Mouse (Mus musculus): ENCODE results near the gene Klk1. TPM values are rescaled to one million over a fixed set of nuclear protein-coding genes. Genes with fewer than 3 reads are reported as not detected.

Gene Klk1
- total RNA-seq, 4 experiments from 2014 or later = 0.78 to 1.2 (median 0.89) TPM; not detected in 1

DNA sequence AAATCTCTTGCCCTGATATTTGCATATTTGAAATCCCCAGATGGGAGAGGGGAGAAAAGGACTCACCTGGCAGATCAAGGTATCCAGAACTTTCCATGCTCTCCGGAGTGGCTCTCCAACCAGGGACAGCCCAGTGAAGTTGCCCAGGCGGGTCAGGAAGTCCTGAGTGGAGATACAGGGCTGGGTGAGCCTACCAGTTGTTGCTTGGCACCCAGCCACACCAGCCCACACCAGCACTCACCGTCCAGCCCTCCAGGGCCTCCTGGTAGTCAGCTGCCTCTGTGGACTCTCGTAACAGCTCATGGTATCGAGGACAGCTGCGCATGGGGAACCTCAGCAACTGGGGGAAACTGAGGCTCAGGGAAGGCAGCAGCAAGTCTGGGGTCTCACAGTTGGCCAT lies 29.8 kb downstream of the Klk1 start:
- DNase-seq = no peak

DNA sequence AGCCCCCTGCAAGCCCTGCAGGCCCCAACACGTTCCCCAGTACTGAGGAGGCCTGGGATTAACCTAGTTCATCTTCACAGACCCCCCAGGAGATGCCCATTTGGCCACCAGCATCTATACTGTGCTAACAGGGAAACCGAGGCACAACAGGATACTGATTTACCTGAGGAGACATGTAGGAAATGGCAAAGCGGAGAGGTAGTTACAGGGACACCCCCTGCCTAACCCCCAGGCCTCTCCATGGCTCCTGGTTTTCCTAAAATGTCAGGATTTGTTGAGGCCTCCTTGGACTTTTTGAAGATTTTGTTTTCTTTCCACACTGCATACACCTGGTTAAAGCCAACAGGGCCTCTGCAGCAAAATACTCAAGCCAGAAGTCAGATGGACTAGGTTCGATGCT lies 32.1 kb downstream of the Klk1 start, which contains the start of gene Acp4:
Gene Acp4 (minus strand): TSS at position 101 of the 400 bp plus-strand sequence.
- DNase-seq = no peak

DNA sequence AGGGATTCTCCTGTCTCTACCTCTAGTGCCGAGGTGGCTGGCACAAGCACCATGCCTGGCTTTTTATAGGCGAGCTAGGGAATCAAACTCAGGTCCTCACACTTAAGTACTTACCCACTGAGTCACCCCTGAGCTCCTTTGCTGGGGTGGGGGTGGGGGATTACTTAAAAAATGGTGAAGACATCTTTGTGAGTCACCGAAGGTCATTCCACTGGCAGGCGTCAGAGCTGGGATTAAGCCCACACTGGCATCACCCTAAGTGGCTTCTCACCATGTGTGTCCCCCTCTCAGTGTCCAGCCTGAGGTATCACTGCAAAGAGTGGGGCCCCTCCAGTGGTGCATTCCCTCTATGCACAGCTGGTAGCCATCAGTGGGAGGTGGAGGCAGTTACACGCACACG lies 35.2 kb downstream of the Klk1 start:
- DNase-seq = no peak

DNA sequence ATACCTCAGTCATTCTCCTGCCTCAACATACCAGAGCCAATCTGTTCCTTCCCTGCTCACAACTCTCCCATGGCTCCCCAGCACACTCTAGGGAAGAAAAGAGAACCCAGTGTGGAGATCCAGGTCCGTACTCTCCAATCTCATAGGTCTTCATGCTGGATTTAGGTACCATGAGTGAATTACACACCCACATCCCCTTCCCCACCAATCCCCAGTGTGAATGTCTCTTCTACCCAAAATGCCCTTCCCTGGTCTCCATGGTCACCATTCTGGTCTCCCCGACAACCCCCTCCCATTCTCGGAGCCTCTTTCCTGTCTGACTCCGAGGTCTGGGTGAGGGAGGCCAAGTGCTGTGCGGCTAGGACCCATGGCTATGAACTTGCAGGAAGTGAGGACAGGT lies 36.0 kb downstream of the Klk1 start, which contains the start of gene Gm15517:
Gene Gm15517 (plus strand): TSS at position 301 of the 400 bp plus-strand sequence.
- no peak for DNase-seq

DNA sequence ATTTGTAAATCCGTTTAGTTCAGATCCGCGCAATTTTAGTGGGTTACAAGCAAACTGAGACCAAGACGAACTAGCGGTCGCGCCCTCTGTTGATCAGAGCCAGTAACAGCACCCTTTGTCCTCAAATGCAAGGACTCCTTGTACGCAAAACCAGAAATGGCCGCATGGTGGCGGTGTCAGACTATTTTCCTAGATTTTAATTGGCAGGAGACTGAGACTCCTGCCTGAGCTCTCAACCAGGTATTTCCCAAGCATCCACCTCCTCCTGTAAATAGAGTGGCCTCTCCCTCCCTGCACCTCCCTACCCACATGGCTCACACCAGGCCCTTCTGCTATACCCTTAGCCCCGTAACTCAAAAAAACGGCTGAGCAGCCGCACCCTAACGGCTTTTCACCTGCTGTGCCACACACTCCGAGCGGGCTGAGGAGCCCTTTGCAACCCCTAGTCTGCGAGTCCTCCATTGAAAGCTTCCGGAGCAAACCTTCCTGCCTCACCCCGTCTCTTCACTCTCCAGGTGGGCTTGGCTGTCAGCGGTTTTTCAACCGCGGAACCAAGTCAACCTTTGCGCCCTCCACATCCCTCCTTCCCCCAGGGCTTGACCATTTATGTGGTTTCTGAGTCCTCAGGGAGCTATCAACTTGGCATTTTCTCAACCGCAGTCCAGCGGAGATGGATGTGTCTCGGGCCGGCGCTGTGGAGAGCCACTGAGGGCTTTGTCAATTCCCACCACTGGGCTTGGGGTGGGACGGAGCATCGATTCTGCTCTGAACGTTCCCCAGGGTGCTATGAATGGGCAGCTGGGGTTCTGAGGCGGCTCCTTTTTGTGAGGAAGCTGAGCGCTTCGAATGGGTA lies 37.9 kb downstream of the Klk1 start:
- DNase-seq = peak; percentile 82

DNA sequence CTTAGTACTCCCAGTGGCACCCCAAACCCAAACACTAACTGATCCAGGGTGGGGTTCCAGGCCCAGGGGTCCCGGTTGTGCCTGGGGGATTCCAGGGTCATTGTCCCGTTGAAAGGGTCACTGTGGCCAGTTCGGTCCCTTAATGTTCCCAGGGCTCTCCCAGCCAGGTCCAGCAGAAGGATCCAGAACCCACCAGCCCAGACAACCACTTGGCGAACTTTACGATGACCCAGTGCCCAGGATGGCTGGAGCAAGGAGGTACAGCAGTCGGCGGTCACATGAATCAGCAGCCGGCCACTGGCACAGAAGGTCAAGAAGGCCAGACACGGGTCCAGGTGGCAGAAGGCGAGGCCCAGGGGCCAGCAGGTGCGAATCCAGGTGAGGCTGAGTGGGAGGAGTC lies 43.0 kb downstream of the Klk1 start:
- no peak for DNase-seq

DNA sequence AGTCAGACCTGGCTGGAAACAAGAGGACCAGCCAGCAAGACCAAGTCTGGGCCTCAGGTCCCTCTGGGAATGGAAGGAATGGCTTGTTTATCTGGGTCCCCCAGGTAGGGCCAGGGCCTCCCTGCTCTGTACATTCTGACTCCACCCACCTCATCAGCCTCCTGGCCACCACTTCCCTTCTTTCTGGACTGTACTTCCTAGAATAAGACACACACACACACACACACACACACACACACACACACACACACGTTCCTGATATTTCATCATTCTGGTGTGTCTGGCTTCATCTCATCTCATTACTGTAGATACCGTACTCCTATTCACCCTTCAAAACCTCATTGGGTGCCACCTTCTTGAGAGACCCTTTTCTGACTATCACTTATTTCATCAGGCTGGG lies 44.2 kb downstream of the Klk1 start:
- DNase-seq = no peak

DNA sequence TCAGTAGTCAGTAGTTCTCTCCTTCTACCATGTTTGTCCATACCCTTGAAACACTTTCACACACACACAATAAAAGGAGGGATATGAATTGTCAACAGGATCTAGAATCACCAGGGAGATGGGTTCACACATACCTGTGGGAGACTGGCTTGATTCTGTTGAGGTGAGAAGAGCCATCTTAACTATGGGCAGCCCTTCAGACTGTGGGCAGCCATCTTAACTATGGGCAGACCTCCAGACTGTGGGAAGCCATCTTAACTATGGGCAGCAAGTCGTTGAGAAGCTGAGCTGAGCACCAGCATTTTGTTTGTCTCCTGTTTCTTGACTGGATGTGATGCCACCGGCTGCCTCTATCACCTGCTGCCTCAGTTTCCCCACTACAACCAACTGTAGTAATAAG lies 46.1 kb downstream of the Klk1 start:
- DNase-seq = no peak

DNA sequence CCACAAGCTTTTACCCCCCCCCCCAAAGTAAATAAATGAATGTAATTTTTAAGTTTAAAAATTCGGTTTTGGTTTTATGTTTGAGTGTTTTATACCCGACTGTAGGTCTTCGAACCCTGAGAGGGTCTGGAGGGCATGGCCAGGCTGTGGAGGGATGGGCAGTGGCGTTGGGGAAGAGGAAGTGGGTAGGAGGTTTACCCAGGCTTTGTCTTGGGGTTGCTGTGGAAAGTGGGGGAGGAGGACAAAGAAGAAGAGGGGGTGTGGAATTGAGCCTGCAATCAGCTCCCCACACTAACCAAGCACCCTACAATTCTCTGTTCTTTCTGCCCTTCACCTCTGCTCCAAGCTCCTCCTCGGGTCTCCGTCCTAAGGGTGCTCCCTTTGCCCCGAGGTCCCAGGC lies 47.4 kb downstream of the Klk1 start:
- no peak for DNase-seq

DNA sequence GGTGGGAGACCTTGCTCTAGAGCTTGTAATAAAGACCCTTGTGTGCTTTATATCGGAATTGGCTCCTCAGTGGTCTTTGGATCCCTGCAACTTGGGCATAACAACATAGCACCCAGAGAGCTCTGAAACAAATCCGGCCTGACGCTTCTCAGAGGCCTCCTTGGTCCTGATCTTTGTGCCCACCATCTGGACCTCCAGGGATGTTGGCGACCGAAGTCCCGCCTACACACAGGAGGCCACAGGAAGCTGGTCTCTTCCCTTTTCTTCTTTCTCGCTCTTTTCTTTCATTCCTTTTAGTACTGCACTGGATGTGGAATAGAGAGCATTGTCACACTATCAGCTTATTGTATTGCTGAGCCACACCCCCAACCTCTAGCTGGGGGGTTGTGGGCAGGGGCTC lies 48.3 kb downstream of the Klk1 start:
- DNase-seq = no peak

DNA sequence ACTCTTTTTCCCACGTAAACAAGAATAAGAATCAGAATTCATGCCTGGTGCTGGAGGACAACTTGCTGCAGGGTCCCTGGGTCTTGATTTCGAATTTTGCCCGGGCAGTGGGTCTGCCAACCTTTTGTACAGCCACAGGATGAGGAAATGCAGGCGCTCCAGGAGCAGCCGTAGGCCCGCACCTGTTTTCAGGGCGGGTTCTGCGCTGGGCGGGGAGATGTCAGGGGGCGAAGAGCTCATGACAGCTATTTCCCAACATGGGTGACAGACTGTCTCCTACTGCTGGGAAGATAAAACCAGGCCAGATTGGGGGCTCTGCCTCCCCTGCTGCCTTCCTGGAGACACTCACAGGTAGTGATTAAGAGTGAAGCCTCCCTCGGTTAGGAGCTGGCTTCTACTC lies 48.9 kb downstream of the Klk1 start:
- DNase-seq = no peak

DNA sequence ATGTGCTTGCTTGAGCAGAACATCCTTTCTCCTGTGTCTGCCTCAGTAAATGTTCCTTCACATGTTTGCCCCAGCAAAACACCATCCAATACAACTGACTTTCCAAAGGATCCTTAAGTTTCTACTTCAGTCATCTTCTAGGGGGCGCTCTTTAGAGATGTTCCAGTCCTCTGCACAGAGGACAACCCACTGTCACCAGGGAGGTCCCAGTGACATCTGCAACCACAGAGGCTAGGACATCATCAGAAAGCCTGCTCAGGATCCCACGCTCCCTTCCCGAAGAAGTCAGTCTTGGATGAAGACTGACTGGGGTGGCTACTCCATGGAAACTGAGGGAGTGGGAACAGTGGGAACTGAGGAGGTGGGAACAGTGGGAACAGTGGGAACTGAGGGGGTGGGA lies 50.4 kb downstream of the Klk1 start:
- DNase-seq = no peak

DNA sequence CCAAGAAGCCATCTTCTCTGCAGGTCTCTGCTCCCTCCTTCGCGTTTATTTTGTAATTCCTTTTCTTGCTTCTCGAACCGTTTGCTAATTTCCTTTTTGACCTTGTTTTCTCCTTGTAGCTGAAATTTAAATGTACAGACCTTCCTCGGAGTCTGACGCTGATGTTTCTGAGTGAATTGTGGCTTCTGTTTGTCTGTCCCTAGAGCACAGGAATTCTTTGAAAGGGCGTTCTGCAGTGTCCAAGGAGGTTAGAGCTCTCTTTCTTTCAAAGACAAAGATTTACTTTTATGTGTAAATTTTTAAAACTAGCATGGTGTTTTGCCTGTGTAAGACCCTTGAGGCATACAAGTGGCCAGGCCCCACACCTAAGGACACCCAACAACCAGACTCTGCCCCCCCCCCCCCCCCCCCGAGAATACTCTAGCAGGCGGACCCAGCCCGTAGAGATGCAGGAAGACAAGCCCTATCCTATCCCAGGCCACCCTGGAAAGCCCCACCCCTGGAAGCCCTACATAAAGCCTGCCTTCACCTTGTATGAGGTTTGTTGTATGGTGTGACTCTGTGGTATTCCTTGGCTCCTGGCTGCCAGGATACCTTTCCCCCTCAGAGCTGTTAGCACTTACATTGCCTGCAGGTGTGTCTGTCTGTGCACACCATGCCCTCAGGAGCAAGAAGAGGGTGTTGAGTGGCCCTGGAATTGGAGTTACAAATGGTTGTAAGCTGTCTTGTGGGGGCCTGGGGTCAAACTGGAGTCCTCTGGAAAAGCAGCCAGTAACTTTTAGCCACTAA lies 51.5 kb downstream of the Klk1 start:
- no peak for DNase-seq

DNA sequence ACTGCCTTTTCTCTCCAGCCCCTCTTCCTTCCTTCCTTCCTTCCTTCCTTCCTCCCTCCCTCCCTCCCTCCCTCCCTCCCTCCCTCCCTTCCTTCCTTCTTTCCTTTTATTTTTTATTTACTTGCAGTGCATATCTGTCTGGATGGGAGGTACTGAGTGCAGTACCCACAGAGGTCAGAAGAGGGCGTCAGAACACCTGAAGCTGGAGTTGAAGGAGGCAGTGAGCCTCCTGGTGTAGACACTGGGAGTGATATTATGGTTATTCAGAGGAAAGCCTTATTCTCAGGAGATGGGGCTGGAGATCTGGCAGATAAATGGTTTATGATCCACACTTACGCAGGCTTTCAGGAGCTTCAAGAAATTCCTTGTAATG lies 52.1 kb downstream of the Klk1 start:
- no peak for DNase-seq

Other genes starting within 250 kb of the Klk1 start
- under 1 TPM in 1 of 4 experiments, not detected in 3; 0.35 TPM for gene Klk1b9, start 249.3 kb upstream of the Klk1 start, total RNA-seq (2022)
- gene Klk1b11, start 229.5 kb upstream of the Klk1 start, total RNA-seq (2022) = not detected
- gene Klk1b26, start 213.2 kb upstream of the Klk1 start, total RNA-seq (2022) = not detected
- not detected for gene Klk1b27, start 173.1 kb upstream of the Klk1 start, total RNA-seq (2022)
- gene Klk1b21, start 123.0 kb upstream of the Klk1 start, total RNA-seq (2022) = 1 to 10 TPM in 1 of 4 experiments, not detected in 3; 1.1 TPM
- not detected for gene Klk1b22, start 112.7 kb upstream of the Klk1 start, total RNA-seq (2022)
- not detected for gene Klk1b16, start 88.6 kb upstream of the Klk1 start, total RNA-seq (2022)
- gene Klk1b24, start 37.1 kb upstream of the Klk1 start, total RNA-seq (2022) = under 1 TPM in 2 of 4 experiments, not detected in 2; 0.29 to 0.91 TPM
- not detected for gene Klk1b3, start 27.2 kb upstream of the Klk1 start, total RNA-seq (2022)
- not detected for gene Klk1b4, start 17.9 kb upstream of the Klk1 start, total RNA-seq (2022)
- not detected for gene Klk1b5, start 9.4 kb upstream of the Klk1 start, total RNA-seq (2022)
- not detected for gene Gm36864, start 10.8 kb downstream of the Klk1 start, total RNA-seq (2022)
- 1 to 10 TPM in 1 of 4 experiments, under 1 TPM in 3; 0.68 to 1.2 (median 0.96) TPM for gene 1700028J19Rik, start 21.3 kb downstream of the Klk1 start, total RNA-seq (2022)
- 100 to 1,000 TPM in 3 of 4 experiments, 10 to 100 TPM in 1; 71.9 to 151 (median 133) TPM for gene 2410002F23Rik, start 21.4 kb downstream of the Klk1 start, total RNA-seq (2022)
- gene Acp4, start 32.0 kb downstream of the Klk1 start, total RNA-seq (2022) = not detected
- gene Gm15517, start 36.1 kb downstream of the Klk1 start, total RNA-seq (2022) = not detected
- gene Clec11a, start 81.5 kb downstream of the Klk1 start, total RNA-seq (2022) = 1 to 10 TPM; 4.1 to 6.0 (median 5.1) TPM
- gene Shank1, start 84.9 kb downstream of the Klk1 start, total RNA-seq (2022) = 10 to 100 TPM in 3 of 4 experiments, 1 to 10 TPM in 1; 9.3 to 17.6 (median 14.3) TPM
- gene Syt3, start 158.7 kb downstream of the Klk1 start, total RNA-seq (2022) = 10 to 100 TPM in 1 of 4 experiments, 1 to 10 TPM in 3; 4.9 to 11.1 (median 7.6) TPM
- gene 1700008O03Rik, start 160.5 kb downstream of the Klk1 start, total RNA-seq (2022) = 1 to 10 TPM in 3 of 4 experiments, under 1 TPM in 1; 0.73 to 2.2 (median 1.4) TPM
- 10 to 100 TPM in 2 of 4 experiments, 1 to 10 TPM in 2; 6.4 to 15.4 (median 9.8) TPM for gene Lrrc4b, start 203.7 kb downstream of the Klk1 start, total RNA-seq (2022)
- gene Aspdh, start 240.0 kb downstream of the Klk1 start, total RNA-seq (2022) = 1 to 10 TPM in 3 of 4 experiments, under 1 TPM in 1; 0.73 to 2.0 (median 1.4) TPM
- gene Josd2, start 242.6 kb downstream of the Klk1 start, total RNA-seq (2022) = 10 to 100 TPM; 43.7 to 56.5 (median 46.9) TPM